Mouse (Mus musculus) lung, embryonic 14.5 days (tissue): ENCODE data around the gene Nfe2. TPM values are rescaled to one million over a fixed set of nuclear protein-coding genes. Genes with fewer than 3 reads are reported as not detected.
A peak's percentile ranks its signal among the peaks of the same experiment; 100 is the strongest.
"Not testable (repeated sequence)": the region's sequence is repeated elsewhere in the genome, so short reads cannot be mapped to it uniquely, and the experiment has no call there.

Experiments used
- ATAC-seq: fragments of 200-750 bp; cut with Nextera tagmentation; 2 replicates; pipeline ENCODE4 v1.8.0; 2017; ENCODE audit warnings: mild to moderate bottlenecking, moderate TSS enrichment, moderate library complexity; ENCODE audit not compliant: insufficient read depth
- DNase-seq: peaks from one replicate; pipeline ENCODE4 v3.0.0-alpha.2; 2015
- H3K27ac ChIP-seq: fragments of 300-500 bp; sonication (generic); 2 replicates; pipeline ENCODE4 v1.5.1; 2014; ENCODE audit warnings: low read depth, mild to moderate bottlenecking, moderate library complexity
- H3K27me3 ChIP-seq: fragments of 300-500 bp; sonication (generic); 2 replicates; pipeline ENCODE4 v1.6.1; 2014; ENCODE audit warnings: low read length, control low read depth; ENCODE audit not compliant: insufficient read depth
- H3K36me3 ChIP-seq: fragments of 300-500 bp; sonication (generic); 2 replicates; pipeline ENCODE4 v1.6.1; 2014; ENCODE audit warnings: control low read depth; ENCODE audit not compliant: insufficient read depth
- H3K4me1 ChIP-seq: fragments of 300-500 bp; sonication (generic); 2 replicates; pipeline ENCODE4 v1.6.1; 2014; ENCODE audit warnings: antibody characterized with exemption, control low read depth; ENCODE audit not compliant: insufficient read depth
- H3K4me2 ChIP-seq: fragments of 300-500 bp; sonication (generic); 2 replicates; pipeline ENCODE4 v1.6.1; 2014; ENCODE audit warnings: mild to moderate bottlenecking
- H3K4me3 ChIP-seq: fragments of 300-500 bp; sonication (generic); 2 replicates; pipeline ENCODE4 v1.5.1; 2014; ENCODE audit warnings: low read depth, low read length
- H3K9ac ChIP-seq: fragments of 300-500 bp; sonication (generic); 2 replicates; pipeline ENCODE4 v1.6.1; 2014
- H3K9me3 ChIP-seq: fragments of 300-500 bp; sonication (generic); 2 replicates; pipeline ENCODE4 v1.6.1; 2016; ENCODE audit warnings: low read depth, low read length, control low read depth
- CTCF ChIP-seq: IDR thresholded peaks from 2 replicates; pipeline ENCODE4 v1.5.1; 2016; ENCODE audit warnings: antibody characterized with exemption, low read depth
- WGBS: fragments of 180-500 bp; shearing (Covaris S2); extraction: QIAGEN DNeasy Blood & Tissue Kit; methylation state at CpG from one replicate; pipeline ENCODE4 v1.1.7; 2014; 5-methylcytosine and 5-hydroxymethylcytosine counted together
- polyA plus RNA-seq: library from polyadenylated mRNA; unstranded; fragments of >200 nt; fragmentation: Nextera tagmentation; extraction: Ambion mirVana; gene quantifications from 2 replicates; pipeline ENCODE4 v1.2.1, GENCODE M21; 2014

Nfe2 gene
- polyA plus RNA-seq, 1 experiment from 2014 or later: 3.9 TPM

DNA sequence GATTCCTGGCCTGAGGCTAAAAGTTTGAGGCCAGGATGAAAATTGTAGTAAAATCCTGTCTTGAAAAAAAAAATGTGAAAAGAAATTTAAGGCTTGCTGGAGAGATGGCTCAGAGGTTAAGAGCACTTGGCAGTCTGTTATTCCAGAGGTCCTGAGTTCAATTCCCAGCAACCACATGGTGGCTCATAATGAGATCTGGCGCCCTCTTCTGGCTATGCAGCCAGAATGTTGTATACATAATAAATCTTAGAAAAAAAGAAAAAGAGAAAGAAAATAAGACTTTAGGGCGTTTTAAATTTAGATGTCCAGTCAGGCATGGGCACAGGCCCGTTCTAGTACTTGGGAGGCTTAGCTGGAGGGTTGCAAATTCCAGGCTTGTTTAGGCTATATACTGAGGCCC, 21.5 kb upstream of the Nfe2 start:
- DNase-seq (peak; percentile 60), ATAC-seq (no peak)
- 59% methylated on average over 3 of the region's 3 CpGs for WGBS
- Histone ChIP-seq H3K27me3 (no peaks in the 10 kb centered on the region), H3K4me1 (no peaks in the 10 kb centered on the region), H3K9ac (no peak overlapping the region), H3K4me2 (no peak overlapping the region), H3K4me3 (no peak overlapping the region), H3K36me3 (peaks cover 2% of the 10 kb centered on the region; the same call in 1 of the 2 replicates), H3K9me3 (no peaks in the 10 kb centered on the region), H3K27ac (no peak overlapping the region)
- TF ChIP-seq CTCF: peak; percentile 48

- no peaks in the 10 kb centered on the region for H3K27me3 ChIP-seq
- H3K9me3 ChIP-seq: no peaks in the 10 kb centered on the region
- H3K4me2 ChIP-seq: no peak overlapping the region
- 0 out of 2 replicates have a peak, but pooled peaks cover 2% of the 10 kb centered on the region for H3K36me3 ChIP-seq
- no peak overlapping the region for H3K4me3 ChIP-seq
- no peak for DNase-seq
- 77% methylated on average over 7 of the region's 7 CpGs for WGBS
- H3K27ac ChIP-seq: no peak overlapping the region
- no peak overlapping the region for H3K9ac ChIP-seq
- ATAC-seq: no peak
- H3K4me1 ChIP-seq: no peaks in the 10 kb centered on the region
- no peak for TF ChIP-seq CTCF
Measured at GRCm38 (mm10) chr15:103277949-103278348, 19.7 kb upstream of the Nfe2 start.

DNA sequence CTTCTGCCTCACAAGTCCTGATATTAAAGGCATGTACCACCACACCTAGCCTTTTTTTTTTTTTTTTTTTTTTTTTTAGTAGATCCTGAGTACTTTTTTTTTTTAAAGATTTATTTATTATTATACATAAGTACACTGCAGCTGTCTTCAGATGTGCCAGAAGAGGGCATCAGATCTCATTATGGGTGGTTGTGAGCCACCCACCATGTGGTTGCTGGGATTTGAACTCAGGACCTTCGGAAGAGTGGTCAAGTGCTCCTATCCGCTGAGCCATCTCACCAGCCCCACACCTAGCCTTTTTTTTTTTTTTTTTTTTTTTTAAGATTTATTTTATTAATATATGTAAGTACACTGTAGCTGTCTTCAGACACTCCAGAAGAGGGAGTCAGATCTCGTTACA, 17.7 kb upstream of the Nfe2 start:
- not testable (repeated sequence) for H3K9me3 ChIP-seq, ATAC-seq, H3K4me2 ChIP-seq, H3K4me3 ChIP-seq, H3K36me3 ChIP-seq, H3K9ac ChIP-seq, H3K4me1 ChIP-seq, H3K27me3 ChIP-seq, DNase-seq, H3K27ac ChIP-seq
- 91% methylated on average over 3 of the region's 3 CpGs for WGBS

- H3K9ac ChIP-seq: peak within 1 kb of the TSS; percentile 82
- H3K9me3 ChIP-seq: no peaks in the 10 kb centered on the region
- H3K4me1 ChIP-seq: no peaks in the 10 kb centered on the region
- peak within 1 kb of the TSS; percentile 71 for H3K4me2 ChIP-seq
- under 1% methylated on average over 38 of the region's 38 CpGs for WGBS
- H3K27ac ChIP-seq: peak within 1 kb of the TSS; percentile 40; the same call in 1 of the 2 replicates
- H3K4me3 ChIP-seq: peak within 1 kb of the TSS; percentile 77
- no peaks in the 10 kb centered on the region for H3K27me3 ChIP-seq
- no peaks in the 10 kb centered on the region for H3K36me3 ChIP-seq
- TF ChIP-seq CTCF: peak; percentile 41
- ATAC-seq: peak; percentile 100
- DNase-seq: peak; percentile 99
Measured at GRCm38 (mm10) chr15:103272419-103273279, 14.4 kb upstream of the Nfe2 start, which contains the start of gene Copz1. Gene Copz1 (plus strand): TSS chr15:103272714.

- Histone ChIP-seq H3K36me3 (no peaks in the 10 kb centered on the region), H3K4me1 (no peaks in the 10 kb centered on the region), H3K4me3 (no peak overlapping the region), H3K9ac (no peak overlapping the region), H3K27me3 (no peaks in the 10 kb centered on the region), H3K9me3 (no peaks in the 10 kb centered on the region), H3K4me2 (no peak overlapping the region), H3K27ac (no peak overlapping the region)
- ATAC-seq (no peak), DNase-seq (no peak)
- WGBS: 79% methylated on average over 4 of the region's 4 CpGs
- TF ChIP-seq CTCF: no peak
Measured at GRCm38 (mm10) chr15:103268903-103269302, 10.7 kb upstream of the Nfe2 start.

DNA sequence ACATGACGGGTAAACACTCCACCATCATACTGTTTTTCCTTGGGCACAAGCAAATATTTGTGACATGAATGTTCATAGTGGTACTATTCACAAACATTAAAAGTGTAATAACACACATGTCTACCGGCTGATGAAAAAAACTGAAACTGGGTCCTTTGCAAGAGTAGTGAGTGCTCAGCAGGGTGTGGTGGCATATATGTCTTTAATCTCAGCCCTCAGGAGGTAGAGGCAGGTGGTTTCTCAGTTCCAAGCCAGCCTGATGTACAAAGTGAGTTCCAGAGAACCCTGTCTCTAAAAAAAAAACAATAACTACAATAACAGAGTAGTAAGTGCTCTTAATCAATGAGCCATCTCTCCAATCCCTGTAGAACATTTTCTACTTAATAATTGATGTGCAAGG, 6.6 kb upstream of the Nfe2 start:
- ATAC-seq (no peak), DNase-seq (no peak)
- Histone ChIP-seq H3K36me3 (no peaks in the 10 kb centered on the region), H3K4me1 (no peaks in the 10 kb centered on the region), H3K9me3 (no peaks in the 10 kb centered on the region), H3K4me3 (no peak overlapping the region), H3K4me2 (no peak overlapping the region), H3K9ac (no peak overlapping the region), H3K27ac (no peak overlapping the region), H3K27me3 (no peaks in the 10 kb centered on the region)
- 84% methylated on average over 2 of the region's 2 CpGs for WGBS
- no peak for TF ChIP-seq CTCF

- no peaks in the 10 kb centered on the region for H3K36me3 ChIP-seq
- H3K4me2 ChIP-seq: no peak overlapping the region
- H3K4me1 ChIP-seq: peaks cover 8% of the 10 kb centered on the region; the same call in 1 of the 2 replicates
- TF ChIP-seq CTCF: no peak
- ATAC-seq: no peak
- DNase-seq: peak; percentile 42
- WGBS: 39% methylated on average over 1 of the region's 1 CpGs
- no peak overlapping the region for H3K9ac ChIP-seq
- H3K27me3 ChIP-seq: no peaks in the 10 kb centered on the region
- H3K4me3 ChIP-seq: no peak overlapping the region
- H3K27ac ChIP-seq: no peak overlapping the region
- H3K9me3 ChIP-seq: no peaks in the 10 kb centered on the region
Measured at GRCm38 (mm10) chr15:103259989-103260388, 1.8 kb upstream of the Nfe2 start.
